Mouse (Mus musculus) lung, postnatal 4 days (tissue): ENCODE data around the gene Rnase4.

ENCODE experiments used
- DNase-seq, 2 experiments: peaks; one replicate each; pipeline ENCODE4 v3.0.0; 2021

Rnase4 gene

GRCm38 (mm10) chr14:51090921-51091900, at the start of gene Rnase4, which contains the start of gene Ang:
Rnase4 (plus strand) TSS chr14:51091077.
Ang (plus strand) TSS chr14:51091150.
- peak; percentile 79 to 85 for DNase-seq

- no peak for DNase-seq
These were observed 49.1 kb upstream of the Rnase4 start, which contains the start of gene Rnase9 for GRCm38 (mm10) chr14:51041769-51042168. Rnase9 (minus strand) TSS chr14:51041869.

- peak in 1 of 2 experiments; percentile 34 for DNase-seq
These were observed 43.0 kb upstream of the Rnase4 start for GRCm38 (mm10) chr14:51047846-51048245.

- no peak for DNase-seq
These were observed 40.8 kb upstream of the Rnase4 start, which contains the start of gene Rnase11 for GRCm38 (mm10) chr14:51050063-51050462. Rnase11 (minus strand) TSS chr14:51050163.

- DNase-seq = no peak
These were observed 38.9 kb upstream of the Rnase4 start for GRCm38 (mm10) chr14:51051941-51052340.

GRCm38 (mm10) chr14:51053176-51053575, 37.7 kb upstream of the Rnase4 start:
- no peak for DNase-seq

- DNase-seq = no peak
These were observed 36.3 kb upstream of the Rnase4 start for GRCm38 (mm10) chr14:51054243-51055237.

GRCm38 (mm10) chr14:51057401-51057831, 33.5 kb upstream of the Rnase4 start, which contains the start of gene Rnase12:
Rnase12 (minus strand) TSS chr14:51057661.
- DNase-seq = no peak

- no peak for DNase-seq
These were observed 30.1 kb upstream of the Rnase4 start for GRCm38 (mm10) chr14:51060761-51061160.

GRCm38 (mm10) chr14:51068956-51069355, 21.9 kb upstream of the Rnase4 start:
- DNase-seq = no peak

GRCm38 (mm10) chr14:51069617-51070016, 21.3 kb upstream of the Rnase4 start:
- peak in 1 of 2 experiments; percentile 63 for DNase-seq

GRCm38 (mm10) chr14:51074335-51074734, 16.5 kb upstream of the Rnase4 start, which contains the start of gene Olfr750:
Olfr750 (minus strand) TSS chr14:51074435.
- no peak for DNase-seq

- DNase-seq = no peak
These were observed 11.7 kb upstream of the Rnase4 start for GRCm38 (mm10) chr14:51079180-51079579.

- DNase-seq = no peak
These were observed 9.8 kb upstream of the Rnase4 start for GRCm38 (mm10) chr14:51081035-51081434.

- DNase-seq = peak; percentile 55 to 62
These were observed 8.0 kb upstream of the Rnase4 start for GRCm38 (mm10) chr14:51082599-51083581.

- no peak for DNase-seq
These were observed 7.1 kb upstream of the Rnase4 start for GRCm38 (mm10) chr14:51083805-51084204.

- no peak for DNase-seq
These were observed 5.8 kb upstream of the Rnase4 start for GRCm38 (mm10) chr14:51085086-51085485.

- no peak for DNase-seq
These were observed 5.0 kb upstream of the Rnase4 start for GRCm38 (mm10) chr14:51085911-51086310.

- DNase-seq = no peak
These were observed 3.1 kb upstream of the Rnase4 start for GRCm38 (mm10) chr14:51087762-51088161.

GRCm38 (mm10) chr14:51088166-51088969, 2.5 kb upstream of the Rnase4 start:
- peak; percentile 79 to 84 for DNase-seq
